Mouse (Mus musculus) stomach, postnatal 0 days (tissue): ENCODE data around the gene Lbx2. TPM values are rescaled to one million over a fixed set of nuclear protein-coding genes. Genes with fewer than 3 reads are reported as not detected.
A peak's percentile ranks its signal among the peaks of the same experiment; 100 is the strongest.

Experiments used
- ATAC-seq: fragments of 200-750 bp; cut with Nextera tagmentation; 2 replicates; pipeline ENCODE4 v1.8.0; 2017; ENCODE audit not compliant: low FRiP score, low TSS enrichment
- DNase-seq: peaks from one replicate; pipeline ENCODE4 v3.0.0-alpha.2; 2016; ENCODE audit warnings: low spot score
- H3K27ac ChIP-seq: fragments of 300-500 bp; sonication (generic); replicated peaks from 2 replicates; pipeline ENCODE4 v1.5.1; 2014; ENCODE audit warnings: mild to moderate bottlenecking, control low read depth
- H3K27me3 ChIP-seq: fragments of 300-500 bp; sonication (generic); 2 replicates; pipeline ENCODE4 v1.6.1; 2014; ENCODE audit warnings: low read length; ENCODE audit not compliant: control insufficient read depth, insufficient read depth
- H3K36me3 ChIP-seq: fragments of 300-500 bp; sonication (generic); 2 replicates; pipeline ENCODE4 v1.6.1; 2014; ENCODE audit warnings: low read length, mixed read lengths; ENCODE audit not compliant: control insufficient read depth, insufficient read depth
- H3K4me1 ChIP-seq: fragments of 300-500 bp; sonication (generic); replicated peaks from 2 replicates; pipeline ENCODE4 v1.6.1; 2014; ENCODE audit warnings: antibody characterized with exemption; ENCODE audit not compliant: control insufficient read depth, insufficient read depth
- H3K4me2 ChIP-seq: fragments of 300-500 bp; sonication (generic); replicated peaks from 2 replicates; pipeline ENCODE4 v1.6.1; 2014; ENCODE audit warnings: low read depth, mild to moderate bottlenecking, control low read depth, moderate library complexity
- H3K4me3 ChIP-seq: fragments of 300-500 bp; sonication (generic); 2 replicates; pipeline ENCODE4 v1.5.1; 2014; ENCODE audit warnings: low read depth, low read length, control low read depth
- H3K9ac ChIP-seq: fragments of 300-500 bp; sonication (generic); 2 replicates; pipeline ENCODE4 v1.6.1; 2014; ENCODE audit warnings: mild to moderate bottlenecking, low read length, control low read depth, mixed read lengths
- H3K9me3 ChIP-seq: fragments of 300-500 bp; sonication (generic); 2 replicates; pipeline ENCODE4 v1.6.1; 2016; ENCODE audit warnings: low read length; ENCODE audit not compliant: control insufficient read depth
- CTCF ChIP-seq: IDR thresholded peaks from 2 replicates; pipeline ENCODE4 v1.5.1; 2016; ENCODE audit warnings: antibody characterized with exemption, low read depth, mild to moderate bottlenecking, moderate library complexity
- EP300 ChIP-seq: optimal IDR thresholded peaks from 2 replicates; pipeline ENCODE3; 2016; ENCODE audit warnings: antibody characterized with exemption
- WGBS: fragments of 180-500 bp; shearing (Covaris S2); extraction: QIAGEN DNeasy Blood & Tissue Kit; methylation state at CpG from one replicate; pipeline ENCODE4 v1.1.7; 2014; 5-methylcytosine and 5-hydroxymethylcytosine counted together
- polyA plus RNA-seq: library from polyadenylated mRNA; unstranded; fragments of >200 nt; fragmentation: Nextera tagmentation; extraction: Ambion mirVana; gene quantifications from 2 replicates; pipeline ENCODE4 v1.2.1, GENCODE M21; 2015

Gene Lbx2
- polyA plus RNA-seq, 1 experiment from 2014 or later: 0.53 TPM

GRCm38 (mm10) chr6:83117616-83118015 lies 31.4 kb downstream of the Lbx2 start:
- H3K27ac ChIP-seq: no peak overlapping the region
- H3K9ac ChIP-seq: no peak overlapping the region
- DNase-seq (no peak), ATAC-seq (no peak)
- peaks cover 5% of the 10 kb centered on the region for H3K36me3 ChIP-seq
- WGBS: 90% methylated on average over 13 of the region's 13 CpGs
- TF ChIP-seq CTCF: no peak
- no peak for TF ChIP-seq EP300
- no peaks in the 10 kb centered on the region for H3K27me3 ChIP-seq
- H3K4me2 ChIP-seq: no peak overlapping the region
- H3K9me3 ChIP-seq: no peaks in the 10 kb centered on the region
- no peaks in the 10 kb centered on the region; the same call in 1 of the 2 replicates for H3K4me1 ChIP-seq
- H3K4me3 ChIP-seq: no peak overlapping the region

DNA sequence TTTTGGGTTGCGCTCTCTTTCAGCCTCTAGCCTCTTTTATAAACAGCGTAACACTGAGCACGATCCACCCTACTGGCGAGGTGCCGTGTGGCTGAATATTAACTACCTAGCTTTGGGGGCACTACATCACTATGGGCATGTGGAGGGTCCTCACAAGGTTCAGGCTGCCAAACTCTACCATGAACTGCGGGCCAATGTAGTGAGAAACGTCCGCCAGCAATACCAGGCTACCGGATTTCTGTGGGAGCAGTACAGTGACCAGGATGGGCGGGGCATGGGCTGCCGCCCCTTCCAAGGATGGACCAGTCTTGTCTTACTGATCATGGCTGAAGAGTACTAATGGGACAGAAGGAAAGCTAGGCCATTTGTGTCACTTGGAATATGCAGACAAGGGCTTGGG lies 32.2 kb downstream of the Lbx2 start:
- ATAC-seq (no peak), DNase-seq (no peak)
- no peaks in the 10 kb centered on the region for H3K27me3 ChIP-seq
- H3K4me2 ChIP-seq: no peak overlapping the region
- H3K9me3 ChIP-seq: no peaks in the 10 kb centered on the region
- H3K27ac ChIP-seq: no peak overlapping the region
- WGBS: 72% methylated on average over 11 of the region's 11 CpGs
- H3K4me1 ChIP-seq: no peaks in the 10 kb centered on the region; the same call in 1 of the 2 replicates
- H3K36me3 ChIP-seq: peaks cover 5% of the 10 kb centered on the region
- no peak overlapping the region for H3K9ac ChIP-seq
- no peak overlapping the region for H3K4me3 ChIP-seq
- TF ChIP-seq CTCF (no peak), EP300 (no peak)

DNA sequence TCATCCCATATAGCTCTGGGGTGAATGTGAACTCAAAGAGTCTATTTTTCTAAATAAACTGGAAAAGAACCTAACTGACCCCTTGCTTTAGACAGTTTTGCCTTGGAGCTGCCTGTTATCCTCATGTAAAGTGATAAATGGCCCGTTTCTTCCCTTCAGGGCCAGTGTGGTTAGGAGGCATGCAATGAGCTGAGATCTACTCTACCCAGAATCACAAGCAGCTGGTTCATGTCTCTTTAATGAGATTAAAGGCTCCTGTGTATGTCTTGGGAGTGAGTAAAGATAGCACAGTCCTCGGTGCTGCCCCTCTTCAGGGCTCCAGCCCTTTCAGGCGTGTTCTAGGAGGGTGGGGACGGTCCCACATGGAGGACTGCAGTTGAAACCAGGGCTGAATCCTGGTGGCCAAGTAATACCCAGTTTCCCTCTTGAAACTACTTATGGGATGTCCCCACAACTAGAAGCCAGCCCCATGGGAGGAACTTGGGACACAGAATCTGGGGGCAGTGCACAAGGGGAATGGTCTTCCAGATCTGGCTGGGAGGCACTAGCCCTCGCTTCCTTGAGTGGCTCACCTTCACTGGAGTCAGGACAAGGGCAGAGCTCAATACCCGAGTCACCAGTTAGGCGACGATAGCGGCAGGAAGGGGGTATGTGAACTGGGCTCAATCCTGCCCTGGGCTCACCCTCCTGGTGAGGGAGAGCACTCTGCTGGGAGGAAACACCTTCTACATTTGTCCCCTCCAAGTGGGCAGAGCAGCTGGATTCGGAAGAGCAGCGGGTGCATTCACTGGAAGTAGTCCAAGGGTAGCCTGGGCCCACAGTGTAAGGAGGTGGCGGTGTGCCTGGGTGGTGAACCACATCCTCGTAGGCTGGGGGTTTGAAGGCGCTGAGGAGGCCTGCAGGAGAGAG lies 32.9 kb downstream of the Lbx2 start:
- Histone ChIP-seq H3K9me3 (no peaks in the 10 kb centered on the region), H3K27me3 (no peaks in the 10 kb centered on the region), H3K9ac (no peak overlapping the region), H3K4me1 (no peaks in the 10 kb centered on the region; the same call in none of the 2 replicates), H3K4me3 (no peak overlapping the region), H3K36me3 (peaks cover 5% of the 10 kb centered on the region), H3K27ac (no peak overlapping the region), H3K4me2 (no peak overlapping the region)
- DNase-seq (no peak), ATAC-seq (no peak)
- TF ChIP-seq EP300 (no peak), CTCF (no peak)
- 76% methylated on average over 14 of the region's 14 CpGs for WGBS

- H3K4me2 ChIP-seq: no peak overlapping the region
- no peak overlapping the region for H3K9ac ChIP-seq
- peaks cover 5% of the 10 kb centered on the region for H3K36me3 ChIP-seq
- ATAC-seq (no peak), DNase-seq (no peak)
- H3K27ac ChIP-seq: no peak overlapping the region
- 65% methylated on average over 7 of the region's 7 CpGs for WGBS
- H3K4me1 ChIP-seq: no peaks in the 10 kb centered on the region; the same call in none of the 2 replicates
- TF ChIP-seq EP300 (no peak), CTCF (no peak)
- no peaks in the 10 kb centered on the region for H3K27me3 ChIP-seq
- H3K9me3 ChIP-seq: no peaks in the 10 kb centered on the region
- H3K4me3 ChIP-seq: no peak overlapping the region
Observed at GRCm38 (mm10) chr6:83119734-83120051, 33.5 kb downstream of the Lbx2 start.

DNA sequence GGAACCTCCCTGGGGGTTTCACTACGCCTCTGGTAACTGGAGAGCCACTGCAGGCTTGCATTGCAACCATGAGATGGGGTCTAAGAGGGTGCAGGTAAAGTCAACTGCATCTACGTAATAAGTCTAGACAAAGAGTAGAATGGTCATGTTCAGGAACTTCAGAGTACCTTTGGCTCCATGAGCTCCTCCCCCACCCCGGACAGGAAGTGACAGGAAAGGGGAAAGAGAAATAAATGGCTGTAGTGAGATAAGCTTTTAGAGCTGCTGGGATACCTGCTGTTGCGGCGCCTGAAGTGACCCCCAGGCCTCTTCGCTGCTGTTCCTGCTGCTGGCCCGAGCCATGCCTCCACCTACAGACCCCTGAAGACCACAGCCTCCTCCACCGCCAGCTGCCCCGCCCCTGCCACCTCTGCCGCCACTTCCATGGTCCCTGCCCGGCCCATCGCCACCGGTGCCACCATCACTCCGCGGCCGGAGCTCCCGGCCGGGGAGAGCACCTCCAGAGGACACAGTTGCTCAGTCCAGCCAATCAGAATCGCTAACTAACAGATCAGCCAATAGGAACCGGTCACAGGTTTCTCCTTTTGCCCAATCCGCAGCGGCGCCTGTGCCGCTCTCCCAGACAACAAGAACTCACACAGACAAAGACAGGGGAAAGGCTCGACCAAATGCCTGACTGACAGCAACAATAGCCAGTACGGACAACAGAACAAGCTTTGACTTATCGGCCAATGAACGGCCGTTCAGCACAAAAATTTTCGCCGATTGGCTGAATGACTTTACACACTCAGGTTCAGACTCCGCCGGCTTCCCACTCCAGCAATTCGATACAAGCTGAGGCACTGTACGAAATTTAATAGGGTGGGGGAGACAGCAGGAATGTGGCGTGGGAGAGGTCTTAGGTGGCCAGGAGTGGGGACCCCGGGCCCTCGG lies 35.0 kb downstream of the Lbx2 start, which contains the start of gene Wbp1:
Gene Wbp1 (minus strand): TSS at position 630 of the 933 bp plus-strand sequence.
- Histone ChIP-seq H3K4me1 (no peaks in the 10 kb centered on the region; the same call in none of the 2 replicates), H3K36me3 (peaks cover 5% of the 10 kb centered on the region), H3K9me3 (no peaks in the 10 kb centered on the region), H3K27ac (peak within 1 kb of the TSS; percentile 92), H3K9ac (peak within 1 kb of the TSS; percentile 73), H3K4me3 (peak within 1 kb of the TSS; percentile 70), H3K4me2 (peak within 1 kb of the TSS; percentile 99), H3K27me3 (no peaks in the 10 kb centered on the region)
- WGBS: under 1% methylated on average over 38 of the region's 38 CpGs
- DNase-seq: peak; percentile 96
- ATAC-seq: peak; percentile 96
- no peak for TF ChIP-seq EP300
- TF ChIP-seq CTCF: peak; percentile 37
